Mouse (Mus musculus): ENCODE measurements around the gene Ppp6r2. TPM values are rescaled to one million over a fixed set of nuclear protein-coding genes. Genes with fewer than 3 reads are reported as not detected.

The Ppp6r2 gene
- polyA plus RNA-seq, 1 experiment from 2014 or later = 25.7 TPM

Small RNA genes lying within 50 kb of the gene (microRNA-seq; reads per million reads assigned to microRNA genes)
- gene Mir6958 (not detected), gene Mir6959 (not detected), gene Mir7118 (not detected)

Other genes starting within 250 kb of the Ppp6r2 start
- 1.1 and 2.4 TPM in 2 replicates for gene Mlc1, start 232.5 kb upstream of the Ppp6r2 start, polyA plus RNA-seq (2015; fragmentation: Nextera tagmentation; extraction: Ambion mirVana)
- 1.1 and 1.2 TPM in 2 replicates for gene Mov10l1, start 228.6 kb upstream of the Ppp6r2 start, polyA plus RNA-seq (2015; fragmentation: Nextera tagmentation; extraction: Ambion mirVana)
- 0.21 and 0.24 TPM in 2 replicates for gene Panx2, start 151.8 kb upstream of the Ppp6r2 start, polyA plus RNA-seq (2015; fragmentation: Nextera tagmentation; extraction: Ambion mirVana)
- 48.9 and 50.2 TPM in 2 replicates for gene Trabd, start 136.4 kb upstream of the Ppp6r2 start, polyA plus RNA-seq (2015; fragmentation: Nextera tagmentation; extraction: Ambion mirVana)
- gene Selenoo, start 122.5 kb upstream of the Ppp6r2 start, polyA plus RNA-seq (2015; fragmentation: Nextera tagmentation; extraction: Ambion mirVana) = 16.0 and 16.4 TPM in 2 replicates
- gene Tubgcp6, start 88.4 kb upstream of the Ppp6r2 start, polyA plus RNA-seq (2015; fragmentation: Nextera tagmentation; extraction: Ambion mirVana) = 15.5 and 15.7 TPM in 2 replicates
- 22.0 and 23.4 TPM in 2 replicates for gene Hdac10, start 82.9 kb upstream of the Ppp6r2 start, polyA plus RNA-seq (2015; fragmentation: Nextera tagmentation; extraction: Ambion mirVana)
- gene Mapk12, start 70.8 kb upstream of the Ppp6r2 start, polyA plus RNA-seq (2015; fragmentation: Nextera tagmentation; extraction: Ambion mirVana) = 12.2 and 13.9 TPM in 2 replicates
- 9.6 and 10.3 TPM in 2 replicates for gene Mapk11, start 61.9 kb upstream of the Ppp6r2 start, polyA plus RNA-seq (2015; fragmentation: Nextera tagmentation; extraction: Ambion mirVana)
- gene Plxnb2, start 30.8 kb upstream of the Ppp6r2 start, polyA plus RNA-seq (2015; fragmentation: Nextera tagmentation; extraction: Ambion mirVana) = 134 and 139 TPM in 2 replicates
- gene Dennd6b, start 15.1 kb upstream of the Ppp6r2 start, polyA plus RNA-seq (2015; fragmentation: Nextera tagmentation; extraction: Ambion mirVana) = 12.2 and 12.5 TPM in 2 replicates
- 42.2 and 50.5 TPM in 2 replicates for gene Sbf1, start 103.8 kb downstream of the Ppp6r2 start, polyA plus RNA-seq (2015; fragmentation: Nextera tagmentation; extraction: Ambion mirVana)
- gene Adm2, start 111.2 kb downstream of the Ppp6r2 start, polyA plus RNA-seq (2015; fragmentation: Nextera tagmentation; extraction: Ambion mirVana) = 0.64 and 1.0 TPM in 2 replicates
- gene Miox, start 122.8 kb downstream of the Ppp6r2 start, polyA plus RNA-seq (2015; fragmentation: Nextera tagmentation; extraction: Ambion mirVana) = not detected in 2 replicates
- 79.0 and 83.6 TPM in 2 replicates for gene Lmf2, start 144.1 kb downstream of the Ppp6r2 start, polyA plus RNA-seq (2015; fragmentation: Nextera tagmentation; extraction: Ambion mirVana)
- gene Ncaph2, start 144.2 kb downstream of the Ppp6r2 start, polyA plus RNA-seq (2015; fragmentation: Nextera tagmentation; extraction: Ambion mirVana) = 158 and 172 TPM in 2 replicates
- gene Sco2, start 162.3 kb downstream of the Ppp6r2 start, polyA plus RNA-seq (2015; fragmentation: Nextera tagmentation; extraction: Ambion mirVana) = 3.4 and 7.7 TPM in 2 replicates
- 1.5 and 1.6 TPM in 2 replicates for gene Tymp, start 165.5 kb downstream of the Ppp6r2 start, polyA plus RNA-seq (2015; fragmentation: Nextera tagmentation; extraction: Ambion mirVana)
- 9.6 and 16.1 TPM in 2 replicates for gene Odf3b, start 167.7 kb downstream of the Ppp6r2 start, polyA plus RNA-seq (2015; fragmentation: Nextera tagmentation; extraction: Ambion mirVana)
- gene Klhdc7b, start 173.4 kb downstream of the Ppp6r2 start, polyA plus RNA-seq (2015; fragmentation: Nextera tagmentation; extraction: Ambion mirVana) = 0.04 TPM in 1 of 2 replicates, not detected in the other
- gene Syce3, start 198.9 kb downstream of the Ppp6r2 start, polyA plus RNA-seq (2015; fragmentation: Nextera tagmentation; extraction: Ambion mirVana) = not detected in 2 replicates
- gene Cpt1b, start 214.3 kb downstream of the Ppp6r2 start, polyA plus RNA-seq (2015; fragmentation: Nextera tagmentation; extraction: Ambion mirVana) = 4.7 and 5.7 TPM in 2 replicates
- 2.6 and 2.9 TPM in 2 replicates for gene C730034F03Rik, start 218.0 kb downstream of the Ppp6r2 start, polyA plus RNA-seq (2015; fragmentation: Nextera tagmentation; extraction: Ambion mirVana)
- gene Gm44502, start 218.1 kb downstream of the Ppp6r2 start, polyA plus RNA-seq (2015; fragmentation: Nextera tagmentation; extraction: Ambion mirVana) = not detected in 2 replicates
- gene Chkb, start 218.4 kb downstream of the Ppp6r2 start, polyA plus RNA-seq (2015; fragmentation: Nextera tagmentation; extraction: Ambion mirVana) = 58.4 and 60.4 TPM in 2 replicates
- gene Mapk8ip2, start 242.4 kb downstream of the Ppp6r2 start, polyA plus RNA-seq (2015; fragmentation: Nextera tagmentation; extraction: Ambion mirVana) = 0.50 and 0.74 TPM in 2 replicates

Measured in lung, embryonic 16.5 days (tissue).